ENCODE assay signal across 21 mouse cellular contexts in genomic region chr1:150090229-150090628, GRCm38 (mm10). TPM values are rescaled to one million over a fixed set of nuclear protein-coding genes. Genes with fewer than 3 reads are reported as not detected.
DNase-seq lines count a peak whose midpoint lies in the region; ATAC-seq and TF ChIP-seq lines count a peak whose summit lies in the region.
"Had no signal": no experiment of that assay in that cellular context is flagged by ENCODE, and none has a peak within 500 bp of the region (broad histone marks: within the 10 kb centered on the region; RNA-seq: fewer than 3 reads in every experiment).

No protein-coding gene starts in this region.

- no peak for TF ChIP-seq CTCF in kidney, postnatal 0 days (IDR thresholded peaks at IDR 0.05; ENCODE audit: low read depth)
- no peak for TF ChIP-seq CTCF in kidney, adult 2 months (conservative IDR thresholded peaks at IDR 0.05; ENCODE audit: insufficient read depth, insufficient read length, low read depth, low read length)

- no peaks in the 10 kb centered on the region for H3K9me3 ChIP-seq in forebrain, embryonic 13.5 days (replicated peaks)
- no peaks in the 10 kb centered on the region for H3K9me3 ChIP-seq in forebrain, embryonic 10.5 days
- no peaks in the 10 kb centered on the region for H3K9me3 ChIP-seq in kidney, postnatal 0 days (replicated peaks; ENCODE audit: low read length)
- H3K9me3 ChIP-seq in midbrain, embryonic 14.5 days (ENCODE audit: control insufficient read depth, low read length): no peaks in the 10 kb centered on the region
- 0 out of 2 replicates have a peak, but pooled peaks cover 3% of the 10 kb centered on the region for H3K9me3 ChIP-seq in midbrain, embryonic 15.5 days
- no peaks in the 10 kb centered on the region for H3K9me3 ChIP-seq in stomach, embryonic 15.5 days

- TF ChIP-seq POLR2A in kidney, adult 2 months (IDR thresholded peaks at IDR 0.05; ENCODE audit: low read depth, low read length): no peak

- H3K4me2 ChIP-seq in forebrain, embryonic 13.5 days: no peak overlapping the region
- no peak overlapping the region for H3K4me2 ChIP-seq in kidney, postnatal 0 days (ENCODE audit: low read length)
- H3K4me2 ChIP-seq in midbrain, embryonic 14.5 days (ENCODE audit: low read length): no peak overlapping the region
- H3K4me2 ChIP-seq in midbrain, embryonic 15.5 days: no peak overlapping the region
- H3K4me2 ChIP-seq in stomach, embryonic 15.5 days: no peak overlapping the region

- H3K27ac ChIP-seq in forebrain, embryonic 13.5 days: no peak overlapping the region
- no peak overlapping the region for H3K27ac ChIP-seq in forebrain, embryonic 10.5 days
- H3K27ac ChIP-seq in kidney, postnatal 0 days: no peak overlapping the region
- no peak overlapping the region for H3K27ac ChIP-seq in kidney, adult 2 months (ENCODE audit: insufficient read depth, low read depth, low read length)
- no peak overlapping the region for H3K27ac ChIP-seq in midbrain, embryonic 14.5 days (replicated peaks; ENCODE audit: low read depth, low read length)
- no peak overlapping the region for H3K27ac ChIP-seq in midbrain, embryonic 15.5 days
- H3K27ac ChIP-seq in stomach, embryonic 15.5 days: no peak overlapping the region
- H3K27ac ChIP-seq: left cerebral cortex, adult 2 months; macrophage had no signal

- H3K9ac ChIP-seq in forebrain, embryonic 13.5 days: no peak overlapping the region
- no peak overlapping the region for H3K9ac ChIP-seq in kidney, postnatal 0 days (ENCODE audit: low read depth, low read length)
- no peak overlapping the region for H3K9ac ChIP-seq in midbrain, embryonic 14.5 days (replicated peaks; ENCODE audit: low read length)
- no peak overlapping the region for H3K9ac ChIP-seq in midbrain, embryonic 15.5 days
- H3K9ac ChIP-seq in stomach, embryonic 15.5 days: no peak overlapping the region

- ATAC-seq in forebrain, embryonic 13.5 days: peak; percentile 53; the same call in 1 of the 2 replicates
- ATAC-seq in kidney, postnatal 0 days (replicated peaks; ENCODE audit: low FRiP score, low read depth): no peak; the same call in 1 of the 2 replicates
- 0 out of 2 replicates have a peak, but pooled peaks have one; percentile 32 for ATAC-seq in midbrain, embryonic 14.5 days (ENCODE audit: low FRiP score, low TSS enrichment)
- no peak for ATAC-seq in midbrain, embryonic 15.5 days (replicated peaks)
- peak; percentile 60; the same call in 1 of the 2 replicates for ATAC-seq in stomach, embryonic 15.5 days (ENCODE audit: insufficient read depth, low FRiP score, low read depth)

- no peak for DNase-seq in forebrain, embryonic 10.5 days (ENCODE audit: extremely low spot score, low spot score)
- DNase-seq in kidney, postnatal 0 days (ENCODE audit: low spot score): peak; percentile 36
- no peak for DNase-seq in kidney, adult 2 months
- DNase-seq in midbrain, embryonic 14.5 days: peak; percentile 1
- no peak for DNase-seq in thymus, postnatal 0 days (ENCODE audit: low spot score)
- DNase-seq: adrenal gland, postnatal 14 days; cerebellum, adult 11 months; cerebellum, postnatal 10 days; gastrocnemius, postnatal 36 days; kidney, adult 8-10 months; kidney, postnatal 36 days; left cerebral cortex, postnatal 4 days; liver; thymus, adult 2 months had no signal

- no peaks in the 10 kb centered on the region for H3K27me3 ChIP-seq in forebrain, embryonic 13.5 days
- no peaks in the 10 kb centered on the region for H3K27me3 ChIP-seq in forebrain, embryonic 10.5 days (ENCODE audit: poor library complexity, severe bottlenecking)
- no peaks in the 10 kb centered on the region for H3K27me3 ChIP-seq in kidney, postnatal 0 days (ENCODE audit: insufficient read depth, low read length)
- no peaks in the 10 kb centered on the region for H3K27me3 ChIP-seq in kidney, adult 2 months (replicated peaks; ENCODE audit: control insufficient read depth, insufficient read depth, low read length)
- no peaks in the 10 kb centered on the region for H3K27me3 ChIP-seq in midbrain, embryonic 14.5 days (ENCODE audit: control insufficient read depth, insufficient read depth, low read length)
- H3K27me3 ChIP-seq in midbrain, embryonic 15.5 days (replicated peaks): no peaks in the 10 kb centered on the region
- no peaks in the 10 kb centered on the region for H3K27me3 ChIP-seq in stomach, embryonic 15.5 days (replicated peaks)
- H3K27me3 ChIP-seq: CH12.LX had no signal

- no peaks in the 10 kb centered on the region for H3K4me1 ChIP-seq in forebrain, embryonic 13.5 days
- H3K4me1 ChIP-seq in forebrain, embryonic 10.5 days: no peaks in the 10 kb centered on the region
- no peaks in the 10 kb centered on the region for H3K4me1 ChIP-seq in kidney, postnatal 0 days (replicated peaks; ENCODE audit: insufficient read depth, low read length)
- no peaks in the 10 kb centered on the region for H3K4me1 ChIP-seq in kidney, adult 2 months (ENCODE audit: control insufficient read depth, insufficient read depth, low read length)
- no peaks in the 10 kb centered on the region for H3K4me1 ChIP-seq in midbrain, embryonic 14.5 days (ENCODE audit: control insufficient read depth, insufficient read depth, low read length)
- no peaks in the 10 kb centered on the region for H3K4me1 ChIP-seq in midbrain, embryonic 15.5 days
- H3K4me1 ChIP-seq in stomach, embryonic 15.5 days: no peaks in the 10 kb centered on the region

- 22% methylated on average over 1 of the region's 1 CpGs for WGBS in forebrain, embryonic 13.5 days
- WGBS in forebrain, embryonic 10.5 days: 82% methylated on average over 1 of the region's 1 CpGs
- 46% methylated on average over 1 of the region's 1 CpGs for WGBS in kidney, postnatal 0 days
- 75% methylated on average over 1 of the region's 1 CpGs for WGBS in kidney, adult 2 months
- 18% methylated on average over 1 of the region's 1 CpGs for WGBS in midbrain, embryonic 14.5 days
- 24% methylated on average over 1 of the region's 1 CpGs for WGBS in midbrain, embryonic 15.5 days
- WGBS in stomach, embryonic 15.5 days: 26% methylated on average over 1 of the region's 1 CpGs

- H3K4me3 ChIP-seq in forebrain, embryonic 13.5 days: no peak overlapping the region
- H3K4me3 ChIP-seq in forebrain, embryonic 10.5 days: no peak overlapping the region
- H3K4me3 ChIP-seq in kidney, postnatal 0 days (replicated peaks; ENCODE audit: low read depth, low read length): no peak overlapping the region
- H3K4me3 ChIP-seq in kidney, adult 2 months (ENCODE audit: insufficient read depth, low read depth, low read length): no peak overlapping the region
- no peak overlapping the region for H3K4me3 ChIP-seq in midbrain, embryonic 14.5 days (replicated peaks; ENCODE audit: low read depth, low read length)
- no peak overlapping the region for H3K4me3 ChIP-seq in midbrain, embryonic 15.5 days
- no peak overlapping the region for H3K4me3 ChIP-seq in stomach, embryonic 15.5 days (replicated peaks)
- H3K4me3 ChIP-seq: left cerebral cortex, adult 2 months had no signal

- H3K36me3 ChIP-seq in forebrain, embryonic 13.5 days (ENCODE audit: poor library complexity, severe bottlenecking): no peaks in the 10 kb centered on the region
- no peaks in the 10 kb centered on the region for H3K36me3 ChIP-seq in forebrain, embryonic 10.5 days (replicated peaks)
- H3K36me3 ChIP-seq in kidney, postnatal 0 days (ENCODE audit: insufficient read depth, low read length): no peaks in the 10 kb centered on the region
- no peaks in the 10 kb centered on the region for H3K36me3 ChIP-seq in kidney, adult 2 months (ENCODE audit: control insufficient read depth, insufficient read depth, low read length)
- no peaks in the 10 kb centered on the region for H3K36me3 ChIP-seq in midbrain, embryonic 14.5 days (ENCODE audit: control insufficient read depth, insufficient read depth, low read length)
- no peaks in the 10 kb centered on the region for H3K36me3 ChIP-seq in midbrain, embryonic 15.5 days (replicated peaks)
- H3K36me3 ChIP-seq in stomach, embryonic 15.5 days: no peaks in the 10 kb centered on the region

RNA-seq across cellular contexts. Expression of gene Ptgs2, which starts 9.6 kb away (rescaled TPM):
- polyA plus RNA-seq in forebrain, embryonic 13.5 days (2015; fragmentation: Nextera tagmentation; extraction: Ambion mirVana): 0.09 TPM in 1 of 2 replicates, not detected in the other
- 0.17 TPM in 1 of 2 replicates, not detected in the other for polyA plus RNA-seq in forebrain, embryonic 10.5 days (2016; fragmentation: Nextera tagmentation; extraction: Ambion mirVana)
- polyA plus RNA-seq in kidney, postnatal 0 days (2015; fragmentation: Nextera tagmentation; extraction: Ambion mirVana): 1.5 and 1.8 TPM in 2 replicates
- 0.29 and 0.33 TPM in 2 replicates for polyA plus RNA-seq in kidney, adult 2 months (2012; rRNA removed)
- not detected in 2 replicates for polyA plus RNA-seq in midbrain, embryonic 14.5 days (2014; fragmentation: Nextera tagmentation; extraction: Ambion mirVana)
- polyA plus RNA-seq in midbrain, embryonic 15.5 days (2015; fragmentation: Nextera tagmentation; extraction: Ambion mirVana): 0.04 and 0.12 TPM in 2 replicates
- 0.32 and 0.45 TPM in 2 replicates for polyA plus RNA-seq in stomach, embryonic 15.5 days (2015; fragmentation: Nextera tagmentation; extraction: Ambion mirVana)
- 0.62 and 0.87 TPM in 2 replicates for polyA plus RNA-seq in thymus, postnatal 0 days (2015; fragmentation: Nextera tagmentation; extraction: Ambion mirVana)
- polyA plus RNA-seq: liver, embryonic 16.5 days had no signal

Comparison
In these comparisons a context has a peak if more than half of its experiments do, and no peak if none do; other contexts are left out.
1. ATAC-seq: peak in forebrain, embryonic 13.5 days (single experiment), midbrain, embryonic 14.5 days (single experiment) and stomach, embryonic 15.5 days (single experiment); none in kidney, postnatal 0 days (single experiment) and midbrain, embryonic 15.5 days (single experiment).
2. DNase-seq: peak in kidney, postnatal 0 days (single experiment) and midbrain, embryonic 14.5 days (single experiment); none in forebrain, embryonic 10.5 days (single experiment), kidney, adult 2 months (single experiment) and thymus, postnatal 0 days (single experiment).